Mouse (Mus musculus): ENCODE measurements around the gene Gpr25. TPM values are rescaled to one million over a fixed set of nuclear protein-coding genes. Genes with fewer than 3 reads are reported as not detected.

The Gpr25 gene
- total RNA-seq (2015; ENCODE audit: low replicate concordance) (not detected in 2 replicates), total RNA-seq (2017; ENCODE audit: low replicate concordance) (not detected in 2 replicates)

GRCm38 (mm10) chr1:136260635-136261238, at the start of gene Gpr25:
Gene Gpr25 (minus strand): TSS chr1:136260873.
- ATAC-seq (replicated peaks; ENCODE audit: low FRiP score, poor library complexity, severe bottlenecking) = no peak

GRCm38 (mm10) chr1:136309193-136309592, 48.5 kb upstream of the Gpr25 start:
- no peak for ATAC-seq (replicated peaks; ENCODE audit: low FRiP score, poor library complexity, severe bottlenecking)

GRCm38 (mm10) chr1:136306424-136306823, 45.8 kb upstream of the Gpr25 start:
- ATAC-seq (replicated peaks; ENCODE audit: low FRiP score, poor library complexity, severe bottlenecking) = peak; percentile 82

- no peak for ATAC-seq (replicated peaks; ENCODE audit: low FRiP score, poor library complexity, severe bottlenecking)
Measured at GRCm38 (mm10) chr1:136293961-136294360, 33.3 kb upstream of the Gpr25 start.

- no peak for ATAC-seq (replicated peaks; ENCODE audit: low FRiP score, poor library complexity, severe bottlenecking)
Measured at GRCm38 (mm10) chr1:136289803-136290202, 29.1 kb upstream of the Gpr25 start.

- no peak for ATAC-seq (replicated peaks; ENCODE audit: low FRiP score, poor library complexity, severe bottlenecking)
Measured at GRCm38 (mm10) chr1:136277366-136277765, 16.7 kb upstream of the Gpr25 start.

GRCm38 (mm10) chr1:136268224-136268623, 7.6 kb upstream of the Gpr25 start:
- ATAC-seq (replicated peaks; ENCODE audit: low FRiP score, poor library complexity, severe bottlenecking) = no peak

GRCm38 (mm10) chr1:136266127-136266526, 5.5 kb upstream of the Gpr25 start:
- no peak for ATAC-seq (replicated peaks; ENCODE audit: low FRiP score, poor library complexity, severe bottlenecking)

GRCm38 (mm10) chr1:136263355-136263754, 2.7 kb upstream of the Gpr25 start:
- ATAC-seq (replicated peaks; ENCODE audit: low FRiP score, poor library complexity, severe bottlenecking) = no peak

GRCm38 (mm10) chr1:136259893-136260634, 609 bp downstream of the Gpr25 start:
- ATAC-seq (replicated peaks; ENCODE audit: low FRiP score, poor library complexity, severe bottlenecking) = no peak

GRCm38 (mm10) chr1:136259543-136259892, 1.2 kb downstream of the Gpr25 start:
- ATAC-seq (replicated peaks; ENCODE audit: low FRiP score, poor library complexity, severe bottlenecking) = no peak

GRCm38 (mm10) chr1:136258495-136258894, 2.2 kb downstream of the Gpr25 start:
- ATAC-seq (replicated peaks; ENCODE audit: low FRiP score, poor library complexity, severe bottlenecking) = no peak

GRCm38 (mm10) chr1:136255657-136256056, 5.0 kb downstream of the Gpr25 start:
- no peak for ATAC-seq (replicated peaks; ENCODE audit: low FRiP score, poor library complexity, severe bottlenecking)

GRCm38 (mm10) chr1:136255174-136255573, 5.5 kb downstream of the Gpr25 start:
- no peak for ATAC-seq (replicated peaks; ENCODE audit: low FRiP score, poor library complexity, severe bottlenecking)

GRCm38 (mm10) chr1:136254503-136255065, 6.1 kb downstream of the Gpr25 start:
- no peak for ATAC-seq (replicated peaks; ENCODE audit: low FRiP score, poor library complexity, severe bottlenecking)

GRCm38 (mm10) chr1:136253472-136253871, 7.2 kb downstream of the Gpr25 start:
- ATAC-seq (replicated peaks; ENCODE audit: low FRiP score, poor library complexity, severe bottlenecking) = no peak

GRCm38 (mm10) chr1:136249662-136250061, 11.0 kb downstream of the Gpr25 start:
- no peak for ATAC-seq (replicated peaks; ENCODE audit: low FRiP score, poor library complexity, severe bottlenecking)

GRCm38 (mm10) chr1:136247393-136247792, 13.3 kb downstream of the Gpr25 start:
- no peak for ATAC-seq (replicated peaks; ENCODE audit: low FRiP score, poor library complexity, severe bottlenecking)

GRCm38 (mm10) chr1:136244469-136244868, 16.2 kb downstream of the Gpr25 start:
- ATAC-seq (replicated peaks; ENCODE audit: low FRiP score, poor library complexity, severe bottlenecking) = no peak

- ATAC-seq (replicated peaks; ENCODE audit: low FRiP score, poor library complexity, severe bottlenecking) = no peak
Measured at GRCm38 (mm10) chr1:136241801-136242200, 18.9 kb downstream of the Gpr25 start.

- ATAC-seq (replicated peaks; ENCODE audit: low FRiP score, poor library complexity, severe bottlenecking) = no peak
Measured at GRCm38 (mm10) chr1:136238495-136238894, 22.2 kb downstream of the Gpr25 start.
